Mouse (Mus musculus) spleen, adult 2 months (tissue): ENCODE measurements around the gene Samd4b. TPM values are rescaled to one million over a fixed set of nuclear protein-coding genes. Genes with fewer than 3 reads are reported as not detected.
A peak's percentile ranks its signal among the peaks of the same experiment; 100 is the strongest.

Source experiments
- DNase-seq, 2 experiments: peaks; one replicate each; pipeline versions ENCODE4 v3.0.0 to v3.0.0-alpha.2; 2012 to 2021; ENCODE audit warnings: low spot score in 2 of 2, low read depth in 1 of 2
- H3K27ac ChIP-seq: fragments of 200-500 bp; 2 replicates; pipeline ENCODE4 v1.5.1; 2012; ENCODE audit warnings: low read length, inconsistent platforms; ENCODE audit not compliant: insufficient read depth
- H3K27me3 ChIP-seq: fragments of 200-500 bp; 2 replicates; pipeline ENCODE4 v1.6.1; 2012; ENCODE audit warnings: mild to moderate bottlenecking, moderate library complexity, low read length, inconsistent platforms; ENCODE audit not compliant: control insufficient read depth, insufficient read depth
- H3K36me3 ChIP-seq: fragments of 200-500 bp; 2 replicates; pipeline ENCODE4 v1.6.1; 2012; ENCODE audit warnings: mild to moderate bottlenecking, low read length, inconsistent platforms; ENCODE audit not compliant: control insufficient read depth, insufficient read depth
- H3K4me1 ChIP-seq: fragments of 200-500 bp; 2 replicates; pipeline ENCODE4 v1.6.1; 2011; ENCODE audit warnings: inconsistent platforms; ENCODE audit not compliant: control insufficient read depth, insufficient read depth, insufficient read length
- H3K4me3 ChIP-seq: fragments of 200-500 bp; 2 replicates; pipeline ENCODE4 v1.5.1; 2011; ENCODE audit warnings: mild to moderate bottlenecking, inconsistent platforms; ENCODE audit not compliant: insufficient read depth, insufficient read length; ENCODE audit errors: extremely low read depth
- CTCF ChIP-seq: fragments of 200-500 bp; IDR thresholded peaks from 2 replicates; pipeline ENCODE4 v1.5.1; 2011; ENCODE audit warnings: mild to moderate bottlenecking, inconsistent platforms; ENCODE audit not compliant: insufficient read depth, insufficient read length, insufficient replicate concordance; ENCODE audit errors: extremely low read depth
- POLR2A ChIP-seq: fragments of 200-500 bp; IDR thresholded peaks from 2 replicates; pipeline ENCODE4 v1.6.1; 2011; ENCODE audit warnings: low read depth, low read length, inconsistent platforms
- WGBS: fragments of 180-500 bp; shearing (Covaris S2); methylation state at CpG from one replicate; pipeline ENCODE4 v1.1.7; 2018; 5-methylcytosine and 5-hydroxymethylcytosine counted together
- polyA plus RNA-seq: library from polyadenylated mRNA; depleted of rRNA; stranded (reverse); fragments of >200 nt; gene quantifications from 2 replicates; pipeline ENCODE4 v1.2.3, GENCODE M21; 2012

The Samd4b gene
- polyA plus RNA-seq, 1 experiment = 48.2 TPM

DNA sequence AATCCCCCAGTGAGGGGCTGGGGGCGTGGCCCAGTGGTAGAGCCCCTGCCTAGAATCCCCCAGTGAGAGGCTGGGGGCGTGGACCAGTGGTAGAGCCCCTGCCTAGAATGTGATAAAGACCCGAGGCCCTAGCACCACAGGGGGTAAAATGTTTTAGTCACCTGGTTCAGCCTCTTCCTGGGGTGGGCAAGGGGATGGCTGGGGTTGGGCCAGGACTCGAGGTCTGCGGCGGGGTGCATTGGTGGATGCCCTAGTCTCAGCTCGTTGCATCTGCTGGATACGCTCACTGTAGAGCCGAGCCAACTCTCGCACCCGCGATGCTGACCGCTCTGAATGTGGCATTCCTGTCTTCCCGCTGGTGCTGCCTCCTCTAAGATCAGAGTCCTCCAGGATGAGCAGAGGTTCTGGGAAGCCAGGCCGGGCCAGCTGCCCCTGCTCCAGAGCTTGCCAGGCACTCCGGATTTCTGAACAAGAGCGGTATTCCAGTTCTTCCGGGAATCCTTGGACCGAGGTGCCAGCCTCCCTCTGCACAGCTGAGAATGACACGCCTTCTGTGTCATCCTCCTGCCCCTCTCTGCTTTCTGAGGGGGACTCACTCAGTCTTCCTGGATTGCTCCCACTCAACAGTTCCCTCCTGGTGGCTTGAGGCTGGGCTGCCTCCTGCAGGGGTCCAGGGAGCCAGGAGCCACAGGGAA lies 236.2 kb downstream of the Samd4b start:
- TF ChIP-seq POLR2A (no peak), CTCF (no peak)
- H3K4me3 ChIP-seq = no peak overlapping the region
- no peak for DNase-seq
- H3K36me3 ChIP-seq = peaks cover 40% of the 10 kb centered on the region
- H3K27me3 ChIP-seq = no peaks in the 10 kb centered on the region
- no peaks in the 10 kb centered on the region for H3K4me1 ChIP-seq
- no peak overlapping the region; the same call in 1 of the 2 replicates for H3K27ac ChIP-seq
- WGBS = 93% methylated on average over 20 of the region's 20 CpGs

DNA sequence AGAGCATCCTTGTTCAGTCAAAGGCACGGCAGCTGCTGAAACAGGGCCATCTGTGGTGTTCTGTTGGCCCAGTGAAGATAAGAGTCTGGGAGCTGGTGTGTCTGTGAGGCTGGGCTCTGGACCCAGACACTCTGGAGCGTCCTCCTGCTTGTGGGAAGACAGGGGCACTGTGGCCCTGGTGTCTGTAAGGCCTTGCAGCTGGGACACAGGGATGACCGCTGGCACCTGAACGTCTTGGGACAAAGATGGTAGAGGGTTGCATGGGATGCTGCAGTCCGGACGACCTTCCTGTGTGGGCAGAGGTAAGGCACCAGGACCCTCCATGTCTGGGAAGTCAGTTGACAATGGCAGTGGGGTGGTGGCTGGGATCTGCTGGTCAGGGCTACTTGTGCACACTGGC lies 237.7 kb downstream of the Samd4b start:
- no peak overlapping the region for H3K27ac ChIP-seq
- WGBS = 88% methylated on average over 6 of the region's 6 CpGs

DNA sequence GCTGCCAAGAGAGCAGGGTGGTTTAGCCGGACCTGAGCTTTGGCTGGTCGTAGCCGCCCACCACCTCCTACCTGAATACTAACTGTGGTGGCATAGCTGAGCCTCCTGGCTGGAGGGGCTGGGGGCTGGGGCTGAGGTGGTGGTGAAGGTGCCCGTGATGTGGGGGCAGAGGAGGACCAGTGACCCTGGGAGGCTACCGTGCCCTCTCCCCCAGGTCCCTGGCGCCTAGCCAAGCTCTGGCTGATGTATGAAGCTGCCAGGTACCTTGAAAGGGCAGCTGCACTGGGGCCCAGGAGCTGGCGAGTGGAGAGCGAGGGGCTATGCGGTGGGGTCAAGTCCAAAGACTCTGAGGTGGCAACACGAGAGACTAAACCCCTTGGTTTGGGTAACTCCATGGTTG lies 238.1 kb downstream of the Samd4b start:
- no peak overlapping the region for H3K4me3 ChIP-seq
- peaks cover 31% of the 10 kb centered on the region for H3K36me3 ChIP-seq
- no peaks in the 10 kb centered on the region for H3K27me3 ChIP-seq
- H3K27ac ChIP-seq = no peak overlapping the region
- TF ChIP-seq CTCF (no peak), POLR2A (no peak)
- 90% methylated on average over 10 of the region's 10 CpGs for WGBS
- DNase-seq = no peak
- no peaks in the 10 kb centered on the region for H3K4me1 ChIP-seq

More for the DNA sequence above, 237.7 kb downstream of the Samd4b start:
- H3K27me3 ChIP-seq = no peaks in the 10 kb centered on the region
- peaks cover 35% of the 10 kb centered on the region for H3K36me3 ChIP-seq
- TF ChIP-seq POLR2A = no peak
- no peak for TF ChIP-seq CTCF
- H3K4me1 ChIP-seq = no peaks in the 10 kb centered on the region
- H3K4me3 ChIP-seq = no peak overlapping the region
- DNase-seq = no peak

DNA sequence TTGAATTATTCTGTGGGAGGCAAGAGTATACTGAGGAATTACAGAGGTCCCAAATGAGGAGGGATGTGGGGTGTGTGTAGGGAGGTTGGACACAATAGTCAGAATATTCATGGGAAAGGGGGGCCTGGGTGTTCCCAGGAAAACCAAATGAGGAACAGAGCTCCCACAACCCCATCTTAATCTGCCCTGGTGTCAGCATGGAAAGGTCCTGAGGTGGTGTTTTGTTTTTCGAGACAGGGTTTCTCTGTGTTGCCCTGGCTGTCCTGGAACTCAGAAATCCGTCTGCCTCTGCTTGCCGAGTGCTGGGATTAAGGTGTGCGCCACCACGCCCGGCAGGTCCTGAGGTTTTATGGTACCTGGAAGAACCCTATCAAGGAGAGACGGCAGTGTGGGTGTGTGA lies 239.5 kb downstream of the Samd4b start:
- Histone ChIP-seq H3K4me3 (no peak overlapping the region), H3K36me3 (peaks cover 28% of the 10 kb centered on the region), H3K27me3 (no peaks in the 10 kb centered on the region), H3K27ac (no peak overlapping the region), H3K4me1 (no peaks in the 10 kb centered on the region)
- no peak for TF ChIP-seq POLR2A
- no peak for TF ChIP-seq CTCF
- no peak for DNase-seq
- WGBS = 82% methylated on average over 7 of the region's 7 CpGs

DNA sequence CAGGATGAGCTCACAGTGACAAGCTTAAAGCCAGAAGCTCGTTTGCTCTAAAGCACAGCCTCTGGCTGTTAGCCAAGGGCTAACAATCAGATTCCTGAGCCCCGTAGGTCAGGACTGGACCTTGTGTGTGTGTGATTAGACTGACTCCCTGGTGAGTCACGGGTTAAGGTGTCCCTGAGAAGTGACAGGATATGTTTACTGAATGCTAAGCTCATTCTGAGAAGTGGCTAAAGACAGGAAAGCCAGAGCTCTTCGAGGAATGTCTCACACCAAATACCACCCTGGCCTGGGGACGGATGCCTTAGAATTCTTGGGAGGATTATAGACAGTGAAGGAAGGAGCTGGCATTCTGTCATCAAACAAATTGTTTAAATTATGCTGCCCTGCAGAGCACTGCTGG lies 240.0 kb downstream of the Samd4b start:
- 52% methylated on average over 5 of the region's 5 CpGs for WGBS

DNA sequence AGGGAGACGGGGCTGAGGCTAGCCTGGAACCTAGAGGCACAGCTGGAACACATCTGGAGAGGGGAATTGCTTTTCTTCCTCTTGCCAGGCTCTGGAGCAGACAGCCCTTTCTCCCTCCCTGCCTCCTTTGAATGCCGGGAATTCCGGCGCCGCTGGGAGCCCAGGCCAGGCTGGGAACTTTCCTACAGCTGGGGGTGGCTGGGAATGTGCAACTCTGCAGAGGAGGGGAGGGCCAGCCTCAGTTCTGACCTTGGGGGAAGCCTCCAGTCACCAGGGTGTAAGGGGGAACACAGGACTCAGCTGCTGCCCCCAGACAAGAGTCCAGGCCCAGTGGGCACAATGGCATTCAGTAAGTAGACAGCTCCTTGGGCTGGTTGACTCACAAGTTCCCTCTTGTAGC lies 241.0 kb downstream of the Samd4b start:
- no peak for TF ChIP-seq CTCF
- no peak for TF ChIP-seq POLR2A
- H3K27ac ChIP-seq = peak overlapping the region; percentile 42; the same call in 1 of the 2 replicates
- H3K36me3 ChIP-seq = peaks cover 32% of the 10 kb centered on the region
- H3K27me3 ChIP-seq = no peaks in the 10 kb centered on the region
- no peak overlapping the region for H3K4me3 ChIP-seq
- DNase-seq = peak in 1 of 2 experiments; percentile 14
- WGBS = 71% methylated on average over 5 of the region's 5 CpGs
- H3K4me1 ChIP-seq = no peaks in the 10 kb centered on the region

More for the DNA sequence above, 240.0 kb downstream of the Samd4b start:
- peaks cover 32% of the 10 kb centered on the region for H3K36me3 ChIP-seq
- no peak overlapping the region for H3K4me3 ChIP-seq
- no peaks in the 10 kb centered on the region for H3K4me1 ChIP-seq
- TF ChIP-seq POLR2A = no peak
- TF ChIP-seq CTCF = no peak
- no peaks in the 10 kb centered on the region for H3K27me3 ChIP-seq
- no peak for DNase-seq
- peak overlapping the region; percentile 44 for H3K27ac ChIP-seq

DNA sequence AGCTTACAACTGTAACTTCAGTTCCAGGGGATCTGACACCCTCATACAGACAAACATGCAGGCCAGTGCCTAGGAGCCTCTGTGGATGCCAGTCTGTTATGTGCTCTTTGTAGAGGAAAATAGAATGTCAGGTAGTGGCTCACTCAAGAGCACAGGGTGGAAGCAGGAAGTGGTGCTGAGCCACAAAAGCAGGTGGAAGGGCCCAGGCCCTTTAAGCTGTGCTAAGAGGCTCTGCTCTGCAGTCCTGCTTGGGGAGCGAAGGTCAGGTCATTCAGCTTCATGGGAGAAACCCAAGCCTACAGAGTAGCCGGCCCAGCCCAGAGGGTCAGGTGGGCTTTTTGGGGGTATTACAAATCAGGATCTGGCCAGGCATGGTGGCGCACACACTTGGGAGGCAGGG lies 242.7 kb downstream of the Samd4b start:
- H3K4me3 ChIP-seq = no peak overlapping the region
- 58% methylated on average over 3 of the region's 3 CpGs for WGBS
- TF ChIP-seq CTCF (no peak), POLR2A (no peak)
- H3K27me3 ChIP-seq = no peaks in the 10 kb centered on the region
- H3K36me3 ChIP-seq = peaks cover 23% of the 10 kb centered on the region
- H3K27ac ChIP-seq = peak overlapping the region; percentile 45; the same call in 1 of the 2 replicates
- DNase-seq = peak in 1 of 2 experiments; percentile 47
- peaks cover 4% of the 10 kb centered on the region; the same call in 1 of the 2 replicates for H3K4me1 ChIP-seq
